Mouse (Mus musculus): ENCODE results near the gene Pmpcb.

Pmpcb gene

GRCm38 (mm10) chr5:21732930-21733329 lies 4.0 kb upstream of the Pmpcb start:
- DNase-seq = no peak

- DNase-seq = no peak
Measured at GRCm38 (mm10) chr5:21735100-21735499, 1.8 kb upstream of the Pmpcb start.

- DNase-seq = peak; percentile 79
Measured at GRCm38 (mm10) chr5:21735584-21735983, 1.4 kb upstream of the Pmpcb start.

- no peak for DNase-seq
Measured at GRCm38 (mm10) chr5:21736046-21736445, 895 bp upstream of the Pmpcb start.

- no peak for DNase-seq
Measured at GRCm38 (mm10) chr5:21737620-21738019, 679 bp downstream of the Pmpcb start.

GRCm38 (mm10) chr5:21739120-21739519 lies 2.2 kb downstream of the Pmpcb start:
- no peak for DNase-seq

GRCm38 (mm10) chr5:21739881-21740280 lies 2.9 kb downstream of the Pmpcb start:
- no peak for DNase-seq

GRCm38 (mm10) chr5:21743606-21744005 lies 6.7 kb downstream of the Pmpcb start:
- no peak for DNase-seq

- no peak for DNase-seq
Measured at GRCm38 (mm10) chr5:21744651-21745050, 7.7 kb downstream of the Pmpcb start.

- no peak for DNase-seq
Measured at GRCm38 (mm10) chr5:21745966-21746365, 9.0 kb downstream of the Pmpcb start.

- DNase-seq = no peak
Measured at GRCm38 (mm10) chr5:21768506-21768905, 31.6 kb downstream of the Pmpcb start.

GRCm38 (mm10) chr5:21769841-21770240 lies 32.9 kb downstream of the Pmpcb start:
- no peak for DNase-seq

- DNase-seq = no peak
Measured at GRCm38 (mm10) chr5:21776491-21776890, 39.5 kb downstream of the Pmpcb start.

GRCm38 (mm10) chr5:21784161-21785052 lies 47.5 kb downstream of the Pmpcb start:
- peak; percentile 16 for DNase-seq

GRCm38 (mm10) chr5:21785053-21785452 lies 48.1 kb downstream of the Pmpcb start, which contains the start of the genes Dnajc2 and Psmc2:
Gene Dnajc2 (minus strand): TSS chr5:21785251.
Gene Psmc2 (plus strand): TSS chr5:21785283.
- peak; percentile 88 for DNase-seq

GRCm38 (mm10) chr5:21785776-21786175 lies 48.8 kb downstream of the Pmpcb start:
- no peak for DNase-seq

GRCm38 (mm10) chr5:21786258-21787185 lies 49.6 kb downstream of the Pmpcb start:
- DNase-seq = peak; percentile 93

- DNase-seq = no peak
Measured at GRCm38 (mm10) chr5:21787186-21788105, 50.5 kb downstream of the Pmpcb start.

GRCm38 (mm10) chr5:21789061-21789460 lies 52.1 kb downstream of the Pmpcb start:
- no peak for DNase-seq

- DNase-seq = no peak
Measured at GRCm38 (mm10) chr5:21792166-21792565, 55.2 kb downstream of the Pmpcb start.

GRCm38 (mm10) chr5:21802907-21803306 lies 66.0 kb downstream of the Pmpcb start:
- DNase-seq = no peak

GRCm38 (mm10) chr5:21803691-21804188 lies 66.8 kb downstream of the Pmpcb start:
- DNase-seq = no peak
